Mouse (Mus musculus): ENCODE measurements around the gene Celf5. TPM values are rescaled to one million over a fixed set of nuclear protein-coding genes. Genes with fewer than 3 reads are reported as not detected.

The Celf5 gene
- polyA plus RNA-seq, 1 experiment from 2014 or later: 0.99 TPM

- ChIA-PET POLR2A (no interaction called here), CTCF (interaction anchor here (1.3 kb wide), 1 partner anchor 52 kb away, joined by 3 read pairs; no protein-coding TSS in a partner anchor)
- DNase-seq (ENCODE audit: low read depth, low spot score) (no peak), ATAC-seq (no peak)
- H3K27me3 ChIP-seq: peaks cover 1% of the 10 kb centered on the region
- TF ChIP-seq CTCF (IDR thresholded peaks at IDR 0.05): no peak
- in situ Hi-C loops (cut with MboI; ENCODE audit: low pct_unique_long_range_greater_than_20kb): no loop called here
These were observed 16.1 kb upstream of the Celf5 start for GRCm38 (mm10) chr10:81498316-81499249.

GRCm38 (mm10) chr10:81497401-81498270 is 15.1 kb upstream of the Celf5 start:
- in situ Hi-C loops (cut with MboI; ENCODE audit: low pct_unique_long_range_greater_than_20kb): no loop called here
- TF ChIP-seq CTCF (IDR thresholded peaks at IDR 0.05): no peak
- H3K27me3 ChIP-seq: no peaks in the 10 kb centered on the region
- DNase-seq (ENCODE audit: low read depth, low spot score) (no peak), ATAC-seq (no peak)
- ChIA-PET POLR2A (interaction anchor here (0.6 to 1.6 kb wide), 2 partner anchors 47 to 152 kb away, joined by 3 to 6 read pairs; partner anchors contain the start of gene Gna11), CTCF (interaction anchor here (1.3 to 1.7 kb wide), 2 partner anchors 53 kb away, joined by 3 to 11 read pairs; no protein-coding TSS in a partner anchor)

GRCm38 (mm10) chr10:81496969-81497368 is 14.5 kb upstream of the Celf5 start:
- DNase-seq (ENCODE audit: low read depth, low spot score): no peak
- in situ Hi-C loops (cut with MboI; ENCODE audit: low pct_unique_long_range_greater_than_20kb): no loop called here
- CTCF ChIA-PET: interaction anchor here (1.7 kb wide), 1 partner anchor 53 kb away, joined by 11 read pairs; no protein-coding TSS in a partner anchor
- H3K27me3 ChIP-seq: no peaks in the 10 kb centered on the region
- ATAC-seq: no peak
- no peak for TF ChIP-seq CTCF (IDR thresholded peaks at IDR 0.05)
- POLR2A ChIA-PET: interaction anchor here (0.6 to 1.6 kb wide), 2 partner anchors 48 to 151 kb away, joined by 3 to 6 read pairs; partner anchors contain the start of gene Gna11

GRCm38 (mm10) chr10:81496264-81496901 is 13.9 kb upstream of the Celf5 start, which contains the start of gene Ncln:
Gene Ncln, minus strand, starts transcription at chr10:81496392.
- ChIA-PET CTCF (interaction anchor here (1.7 kb wide), 1 partner anchor 54 kb away, joined by 11 read pairs; no protein-coding TSS in a partner anchor), POLR2A (interaction anchor here (0.6 to 1.6 kb wide), 3 partner anchors 28 to 67 kb away, joined by 3 to 6 read pairs (median 3); partner anchors contain the start of gene Gna11)
- no peaks in the 10 kb centered on the region for H3K27me3 ChIP-seq
- in situ Hi-C loops (cut with MboI; ENCODE audit: low pct_unique_long_range_greater_than_20kb): no loop called here
- peak; percentile 89 for DNase-seq (ENCODE audit: low read depth, low spot score)
- no peak for TF ChIP-seq CTCF (IDR thresholded peaks at IDR 0.05)
- peak; percentile 94 for ATAC-seq

- in situ Hi-C loops (cut with MboI; ENCODE audit: low pct_unique_long_range_greater_than_20kb): no loop called here
- no peaks in the 10 kb centered on the region for H3K27me3 ChIP-seq
- CTCF ChIA-PET: interaction anchor here (1.4 to 1.7 kb wide), 2 partner anchors 11 to 55 kb away, joined by 6 to 11 read pairs; no protein-coding TSS in a partner anchor
- no peak for DNase-seq (ENCODE audit: low read depth, low spot score)
- peak; percentile 3 for ATAC-seq
- TF ChIP-seq CTCF (IDR thresholded peaks at IDR 0.05): no peak
- POLR2A ChIA-PET: interaction anchor here (0.6 to 1.6 kb wide), 3 partner anchors 29 to 68 kb away, joined by 3 to 6 read pairs (median 3); partner anchors contain the start of gene Gna11
These were observed 13.2 kb upstream of the Celf5 start for GRCm38 (mm10) chr10:81495616-81496263.

GRCm38 (mm10) chr10:81495151-81495550 is 12.6 kb upstream of the Celf5 start:
- in situ Hi-C loops (cut with MboI; ENCODE audit: low pct_unique_long_range_greater_than_20kb): no loop called here
- POLR2A ChIA-PET: no interaction called here

GRCm38 (mm10) chr10:81494260-81495041 is 11.9 kb upstream of the Celf5 start:
- DNase-seq (ENCODE audit: low read depth, low spot score) (no peak), ATAC-seq (no peak)
- H3K27me3 ChIP-seq: no peaks in the 10 kb centered on the region
- TF ChIP-seq CTCF (IDR thresholded peaks at IDR 0.05): no peak
- ChIA-PET CTCF (interaction anchor here (1.3 to 1.4 kb wide), 2 partner anchors 9 to 12 kb away, joined by 5 to 6 read pairs; partner anchors contain the start of gene Celf5), POLR2A (interaction anchor here (0.5 kb wide), 1 partner anchor 36 kb away, joined by 3 read pairs; no protein-coding TSS in a partner anchor)
- in situ Hi-C loops (cut with MboI; ENCODE audit: low pct_unique_long_range_greater_than_20kb): no loop called here

More at GRCm38 (mm10) chr10:81495151-81495550, 12.6 kb upstream of the Celf5 start:
- TF ChIP-seq CTCF (IDR thresholded peaks at IDR 0.05): no peak
- no peaks in the 10 kb centered on the region for H3K27me3 ChIP-seq
- DNase-seq (ENCODE audit: low read depth, low spot score) (no peak), ATAC-seq (no peak)
- CTCF ChIA-PET: interaction anchor here (1.3 to 1.4 kb wide), 2 partner anchors 10 to 13 kb away, joined by 5 to 6 read pairs; partner anchors contain the start of gene Celf5

GRCm38 (mm10) chr10:81493601-81494220 is 11.2 kb upstream of the Celf5 start:
- ChIA-PET POLR2A (interaction anchor here (0.5 kb wide), 1 partner anchor 37 kb away, joined by 3 read pairs; no protein-coding TSS in a partner anchor), CTCF (no interaction called here)
- DNase-seq (ENCODE audit: low read depth, low spot score) (no peak), ATAC-seq (no peak)
- no peaks in the 10 kb centered on the region for H3K27me3 ChIP-seq
- no peak for TF ChIP-seq CTCF (IDR thresholded peaks at IDR 0.05)
- in situ Hi-C loops (cut with MboI; ENCODE audit: low pct_unique_long_range_greater_than_20kb): no loop called here
